Mouse (Mus musculus): ENCODE measurements around the gene Olfr1084. TPM values are rescaled to one million over a fixed set of nuclear protein-coding genes. Genes with fewer than 3 reads are reported as not detected.
"Not testable (repeated sequence)": the region's sequence is repeated elsewhere in the genome, so short reads cannot be mapped to it uniquely, and the experiment has no call there.

Olfr1084 gene
- not detected for total RNA-seq (2022)

- DNase-seq = not testable (repeated sequence)
Observed at GRCm38 (mm10) chr2:86639625-86640024, at the start of gene Olfr1084. TSS of gene Olfr1084 (minus strand) at chr2:86639725.

- no peak for DNase-seq
Observed at GRCm38 (mm10) chr2:86679992-86680391, 40.5 kb upstream of the Olfr1084 start, which contains the start of gene Olfr1086. TSS of gene Olfr1086 (minus strand) at chr2:86680092.

- no peak for DNase-seq
Observed at GRCm38 (mm10) chr2:86661919-86662318, 22.4 kb upstream of the Olfr1084 start, which contains the start of gene Olfr1085. TSS of gene Olfr1085 (minus strand) at chr2:86662019.

DNA sequence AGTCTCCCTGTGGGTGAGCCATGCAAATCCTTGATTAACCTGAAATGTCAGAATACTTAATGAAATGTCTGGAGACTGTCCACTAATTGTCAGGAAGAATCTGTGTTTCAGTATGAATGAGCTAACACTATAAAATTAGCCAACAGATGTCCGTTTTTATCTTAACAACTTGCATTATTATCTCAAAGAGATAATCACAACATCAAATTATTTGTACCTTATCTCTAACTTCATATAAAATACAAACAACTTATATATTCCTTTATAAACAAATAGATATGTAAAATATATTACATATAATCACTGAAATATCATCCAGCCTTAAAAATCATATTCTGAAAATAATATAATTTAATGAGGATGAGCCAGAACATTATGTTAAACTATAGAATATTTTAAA, 40.7 kb downstream of the Olfr1084 start, which contains the start of gene Olfr1082:
Gene Olfr1082, minus strand, starts transcription at position 101 of the 400 bp plus-strand sequence.
- DNase-seq = not testable (repeated sequence)

Other genes starting within 250 kb of the Olfr1084 start
- gene Olfr1061, start 225.7 kb downstream of the Olfr1084 start, total RNA-seq (2022) = not detected
- not detected for gene Olfr1062, start 213.0 kb downstream of the Olfr1084 start, total RNA-seq (2022)
- not detected for gene Olfr1065, start 189.1 kb downstream of the Olfr1084 start, total RNA-seq (2022)
- not detected for gene Olfr1066, start 183.5 kb downstream of the Olfr1084 start, total RNA-seq (2022)
- not detected for gene Olfr228, start 152.3 kb downstream of the Olfr1084 start, total RNA-seq (2022)
- gene Olfr1076, start 131.3 kb downstream of the Olfr1084 start, total RNA-seq (2022) = not detected
- not detected for gene Olfr1079, start 97.2 kb downstream of the Olfr1084 start, total RNA-seq (2022)
- not detected for gene Olfr1080, start 81.5 kb downstream of the Olfr1084 start, total RNA-seq (2022)
- gene Olfr1082, start 40.8 kb downstream of the Olfr1084 start, total RNA-seq (2022) = not detected
- not detected for gene Olfr1085, start 22.3 kb upstream of the Olfr1084 start, total RNA-seq (2022)
- not detected for gene Olfr1086, start 40.4 kb upstream of the Olfr1084 start, total RNA-seq (2022)
- gene Olfr1087, start 58.7 kb upstream of the Olfr1084 start, total RNA-seq (2022) = not detected
- not detected for gene Olfr1089, start 94.0 kb upstream of the Olfr1084 start, total RNA-seq (2022)
- gene Olfr1090, start 119.3 kb upstream of the Olfr1084 start, total RNA-seq (2022) = not detected
- gene Olfr1093, start 142.8 kb upstream of the Olfr1084 start, total RNA-seq (2022) = not detected
- not detected for gene Olfr141, start 170.3 kb upstream of the Olfr1084 start, total RNA-seq (2022)
- gene Olfr1094, start 184.9 kb upstream of the Olfr1084 start, total RNA-seq (2022) = not detected
- not detected for gene Olfr1095, start 212.0 kb upstream of the Olfr1084 start, total RNA-seq (2022)
- not detected for gene Gm13723, start 235.1 kb upstream of the Olfr1084 start, total RNA-seq (2022)